Mouse (Mus musculus): ENCODE results near the gene Grip1.
A peak's percentile ranks its signal among the peaks of the same experiment; 100 is the strongest.

Gene Grip1

GRCm38 (mm10) chr10:119842004-119842403 lies 388.4 kb downstream of the Grip1 start:
- DNase-seq: no peak

- DNase-seq: no peak
These were observed 392.2 kb downstream of the Grip1 start for GRCm38 (mm10) chr10:119845705-119846410.

GRCm38 (mm10) chr10:119851594-119851993 lies 398.0 kb downstream of the Grip1 start:
- no peak for DNase-seq

- peak; percentile 31 for DNase-seq
These were observed 399.0 kb downstream of the Grip1 start for GRCm38 (mm10) chr10:119852582-119853135.

- no peak for DNase-seq
These were observed 414.1 kb downstream of the Grip1 start for GRCm38 (mm10) chr10:119867726-119868125.

GRCm38 (mm10) chr10:119868995-119869579 lies 415.5 kb downstream of the Grip1 start:
- DNase-seq: no peak

- DNase-seq: no peak
These were observed 423.1 kb downstream of the Grip1 start for GRCm38 (mm10) chr10:119876721-119877120.

- DNase-seq: peak; percentile 28
These were observed 424.7 kb downstream of the Grip1 start for GRCm38 (mm10) chr10:119878331-119878730.

- DNase-seq: no peak
These were observed 431.0 kb downstream of the Grip1 start for GRCm38 (mm10) chr10:119884591-119884990.

GRCm38 (mm10) chr10:119885563-119885962 lies 431.9 kb downstream of the Grip1 start:
- peak; percentile 21 for DNase-seq

GRCm38 (mm10) chr10:119886681-119887080 lies 433.1 kb downstream of the Grip1 start:
- no peak for DNase-seq

- no peak for DNase-seq
These were observed 449.1 kb downstream of the Grip1 start for GRCm38 (mm10) chr10:119902754-119903153.

- DNase-seq: no peak
These were observed 453.2 kb downstream of the Grip1 start for GRCm38 (mm10) chr10:119906869-119907268.

- no peak for DNase-seq
These were observed 464.4 kb downstream of the Grip1 start for GRCm38 (mm10) chr10:119917995-119918394.

- DNase-seq: no peak
These were observed 474.3 kb downstream of the Grip1 start for GRCm38 (mm10) chr10:119927963-119928362.

- no peak for DNase-seq
These were observed 475.3 kb downstream of the Grip1 start for GRCm38 (mm10) chr10:119928921-119929320.

- DNase-seq: no peak
These were observed 479.2 kb downstream of the Grip1 start for GRCm38 (mm10) chr10:119932794-119933193.

- DNase-seq: no peak
These were observed 479.7 kb downstream of the Grip1 start for GRCm38 (mm10) chr10:119933362-119933761.

GRCm38 (mm10) chr10:119935231-119935630 lies 481.6 kb downstream of the Grip1 start:
- DNase-seq: no peak

- DNase-seq: no peak
These were observed 483.9 kb downstream of the Grip1 start for GRCm38 (mm10) chr10:119937481-119937880.

- no peak for DNase-seq
These were observed 490.3 kb downstream of the Grip1 start for GRCm38 (mm10) chr10:119943906-119944305.

- DNase-seq: no peak
These were observed 497.8 kb downstream of the Grip1 start for GRCm38 (mm10) chr10:119951460-119951859.

- no peak for DNase-seq
These were observed 503.8 kb downstream of the Grip1 start for GRCm38 (mm10) chr10:119957260-119957955.

- DNase-seq: no peak
These were observed 507.3 kb downstream of the Grip1 start for GRCm38 (mm10) chr10:119960915-119961314.
